In genomic region chr17:84941291-84941868, GRCm38 (mm10) we compare ENCODE assay signal across 19 mouse cellular contexts. TPM values are rescaled to one million over a fixed set of nuclear protein-coding genes. Genes with fewer than 3 reads are reported as not detected.
A peak's percentile ranks its signal among the peaks of the same experiment; 100 is the strongest.
DNase-seq lines count a peak whose midpoint lies in the region; ATAC-seq and TF ChIP-seq lines count a peak whose summit lies in the region.
"Had no signal": no experiment of that assay in that cellular context is flagged by ENCODE, and none has a peak within 500 bp of the region (broad histone marks: within the 10 kb centered on the region; RNA-seq: fewer than 3 reads in every experiment).

No protein-coding gene starts in this region.

- ATAC-seq in liver, postnatal 0 days, result peak; percentile 55
- no peak for ATAC-seq in forebrain, embryonic 14.5 days
- ATAC-seq: CD4-positive, CD25-positive, alpha-beta regulatory T cell, adult 4 months had no signal

- peak; percentile 29 to 65; a peak in 2 of 4 replicates for TF ChIP-seq EP300 in MEL (IDR thresholded peaks at IDR 0.05; ENCODE audit: low read depth in 1 of 2, low read length in 2 of 2)
- peak; percentile 83 for TF ChIP-seq EP300 in liver, postnatal 0 days (IDR thresholded peaks at IDR 0.05; ENCODE audit: low read depth)

- peaks cover 20 to 25% of the 10 kb centered on the region in 2 experiments for H3K4me1 ChIP-seq in MEL (ENCODE audit: control insufficient read depth in 1 of 2, insufficient read depth in 2 of 2, low read length in 2 of 2)
- peaks cover 30% of the 10 kb centered on the region for H3K4me1 ChIP-seq in liver, postnatal 0 days (ENCODE audit: insufficient read depth)
- peaks cover 5% of the 10 kb centered on the region; the same call in 1 of the 2 replicates for H3K4me1 ChIP-seq in limb, embryonic 10.5 days
- no peaks in the 10 kb centered on the region for H3K4me1 ChIP-seq in forebrain, embryonic 14.5 days (ENCODE audit: control insufficient read depth, insufficient read depth, low read length)
- H3K4me1 ChIP-seq: forebrain, embryonic 12.5 days; midbrain, embryonic 12.5 days; neural tube, embryonic 12.5 days had no signal

- H3K4me3 ChIP-seq in MEL (ENCODE audit: control insufficient read depth in 1 of 2, insufficient read depth in 1 of 2, low read depth in 2 of 2, low read length in 2 of 2), result no peak overlapping the region
- H3K4me3 ChIP-seq in liver, postnatal 0 days (ENCODE audit: low read depth, low read length), result no peak overlapping the region
- no peak overlapping the region for H3K4me3 ChIP-seq in limb, embryonic 10.5 days
- H3K4me3 ChIP-seq in left cerebral cortex, adult 2 months, result no peak overlapping the region
- no peak overlapping the region for H3K4me3 ChIP-seq in forebrain, embryonic 14.5 days (ENCODE audit: low read depth, low read length)
- H3K4me3 ChIP-seq: forebrain, embryonic 12.5 days; heart, embryonic 10.5 days; midbrain, embryonic 12.5 days; neural tube, embryonic 12.5 days had no signal

- DNase-seq in heart, adult 11 months, result peak; percentile 55
- DNase-seq in heart, adult 18-20 months, result no peak
- peak; percentile 57 for DNase-seq in MEL (ENCODE audit: low read depth, low spot score)
- peak; percentile 52 for DNase-seq in liver
- DNase-seq in liver, postnatal 0 days, result peak; percentile 18
- no peak for DNase-seq in limb, embryonic 10.5 days (ENCODE audit: low spot score)
- DNase-seq in left cerebral cortex, adult 2 months (ENCODE audit: extremely low spot score in 1 of 2, low spot score in 2 of 2), result no peak
- no peak for DNase-seq in forebrain, embryonic 14.5 days (ENCODE audit: low spot score)
- DNase-seq: adrenal gland, adult 2 months; cerebellum, postnatal 10 days; gastrocnemius, postnatal 36 days; kidney, adult 9 months; kidney, postnatal 25 days; thymus, adult 18-20 months had no signal

- H3K27ac ChIP-seq in MEL (ENCODE audit: control insufficient read depth, low read depth, low read length), result peak overlapping the region; percentile 97
- H3K27ac ChIP-seq in liver, postnatal 0 days (ENCODE audit: low read depth), result peak overlapping the region; percentile 52
- no peak overlapping the region for H3K27ac ChIP-seq in limb, embryonic 10.5 days
- H3K27ac ChIP-seq in left cerebral cortex, adult 2 months, result no peak overlapping the region
- no peak overlapping the region for H3K27ac ChIP-seq in forebrain, embryonic 14.5 days (ENCODE audit: low read depth, low read length)
- H3K27ac ChIP-seq: forebrain, embryonic 12.5 days; heart, embryonic 10.5 days; midbrain, embryonic 12.5 days; neural tube, embryonic 12.5 days had no signal

- peaks cover 0 to 28% of the 10 kb centered on the region in 2 experiments; a peak in 2 of 4 replicates for H3K36me3 ChIP-seq in MEL (ENCODE audit: control insufficient read depth in 1 of 2, insufficient read depth in 2 of 2, low read length in 2 of 2)
- no peaks in the 10 kb centered on the region for H3K36me3 ChIP-seq in liver, postnatal 0 days (replicated peaks; ENCODE audit: insufficient read depth, low read length)
- no peaks in the 10 kb centered on the region for H3K36me3 ChIP-seq in limb, embryonic 10.5 days
- no peaks in the 10 kb centered on the region for H3K36me3 ChIP-seq in forebrain, embryonic 14.5 days (ENCODE audit: control insufficient read depth, insufficient read depth, low read length)
- H3K36me3 ChIP-seq: forebrain, embryonic 12.5 days; heart, embryonic 10.5 days; midbrain, embryonic 12.5 days; neural tube, embryonic 12.5 days had no signal

- no peaks in the 10 kb centered on the region for H3K27me3 ChIP-seq in MEL (ENCODE audit: control insufficient read depth in 1 of 2, insufficient read depth in 2 of 2, low read length in 2 of 2)
- H3K27me3 ChIP-seq in liver, postnatal 0 days (ENCODE audit: insufficient read depth, low read length), result no peaks in the 10 kb centered on the region
- H3K27me3 ChIP-seq in limb, embryonic 10.5 days (ENCODE audit: low read depth, poor library complexity, severe bottlenecking), result no peaks in the 10 kb centered on the region
- no peaks in the 10 kb centered on the region for H3K27me3 ChIP-seq in forebrain, embryonic 14.5 days (replicated peaks; ENCODE audit: control insufficient read depth, insufficient read depth, low read length)
- H3K27me3 ChIP-seq: forebrain, embryonic 12.5 days; midbrain, embryonic 12.5 days; neural tube, embryonic 12.5 days had no signal

- no peak overlapping the region for H3K4me2 ChIP-seq in liver, postnatal 0 days (ENCODE audit: low read depth, low read length)
- H3K4me2 ChIP-seq in forebrain, embryonic 14.5 days (ENCODE audit: low read length), result no peak overlapping the region
- H3K4me2 ChIP-seq: forebrain, embryonic 12.5 days; midbrain, embryonic 12.5 days; neural tube, embryonic 12.5 days had no signal

- no peaks in the 10 kb centered on the region for H3K79me2 ChIP-seq in MEL (ENCODE audit: control insufficient read depth, insufficient read depth, low read length, poor library complexity)

- no peak for TF ChIP-seq RAD21 in MEL (IDR thresholded peaks at IDR 0.05; ENCODE audit: low read depth, low read length)

- TF ChIP-seq POLR2A in MEL (IDR thresholded peaks at IDR 0.05; ENCODE audit: control insufficient read depth in 1 of 2, insufficient read depth in 1 of 2, low read depth in 1 of 2, low read length in 2 of 2, poor library complexity in 1 of 2), result no peak

- TF ChIP-seq CTCF in MEL (IDR thresholded peaks at IDR 0.05 in 2 of 3, conservative IDR thresholded peaks at IDR 0.05 in 1 of 3; ENCODE audit: control insufficient read depth in 1 of 3, insufficient read depth in 1 of 3, low read depth in 2 of 3, low read length in 3 of 3, poor library complexity in 1 of 3, severe bottlenecking in 1 of 3), result no peak
- no peak for TF ChIP-seq CTCF in liver, postnatal 0 days (IDR thresholded peaks at IDR 0.05; ENCODE audit: low read depth)
- TF ChIP-seq CTCF in left cerebral cortex, adult 2 months (IDR thresholded peaks at IDR 0.05), result no peak

- peak overlapping the region; percentile 11 for H3K9ac ChIP-seq in MEL (ENCODE audit: control insufficient read depth, low read depth, low read length, poor library complexity, severe bottlenecking)
- H3K9ac ChIP-seq in liver, postnatal 0 days (replicated peaks), result no peak overlapping the region
- no peak overlapping the region for H3K9ac ChIP-seq in forebrain, embryonic 14.5 days (ENCODE audit: low read length)
- H3K9ac ChIP-seq: forebrain, embryonic 12.5 days; midbrain, embryonic 12.5 days; neural tube, embryonic 12.5 days had no signal

- H3K9me3 ChIP-seq in MEL (replicated peaks; ENCODE audit: insufficient read depth, low read length), result no peaks in the 10 kb centered on the region
- 0 out of 2 replicates have a peak, but pooled peaks cover 2% of the 10 kb centered on the region for H3K9me3 ChIP-seq in liver, postnatal 0 days (ENCODE audit: low read length)
- no peaks in the 10 kb centered on the region for H3K9me3 ChIP-seq in limb, embryonic 10.5 days (replicated peaks)
- H3K9me3 ChIP-seq in forebrain, embryonic 14.5 days (replicated peaks; ENCODE audit: control insufficient read depth, low read length), result 0 out of 2 replicates have a peak, but pooled peaks cover 2% of the 10 kb centered on the region
- H3K9me3 ChIP-seq: forebrain, embryonic 12.5 days; heart, embryonic 10.5 days; midbrain, embryonic 12.5 days; neural tube, embryonic 12.5 days had no signal

- WGBS in liver, postnatal 0 days (ENCODE audit: insufficient replicate concordance), result 68% methylated on average over 13 of the region's 13 CpGs
- WGBS in limb, embryonic 10.5 days, result 89% methylated on average over 13 of the region's 13 CpGs
- WGBS in forebrain, embryonic 14.5 days, result 89% methylated on average over 13 of the region's 13 CpGs

- intact Hi-C loops in left cerebral cortex, adult 2 months (cut with DNase I), result loop anchor here (5.0 kb wide), 1 partner anchor 64 kb away; no protein-coding TSS in a partner anchor

TF ChIP-seq in MEL, 35 proteins besides CTCF, POLR2A, EP300 and RAD21:
- no peak for TF ChIP-seq TBP (IDR thresholded peaks at IDR 0.05; ENCODE audit: low read depth, low read length)
- TF ChIP-seq TCF12 (IDR thresholded peaks at IDR 0.05; ENCODE audit: low read depth, low read length), result peak; percentile 40; the same call in 1 of the 2 replicates
- TF ChIP-seq USF2 (IDR thresholded peaks at IDR 0.05; ENCODE audit: borderline replicate concordance in 1 of 2, insufficient read depth in 1 of 2, low read depth in 1 of 2, low read length in 2 of 2), result no peak
- TF ChIP-seq MEF2A (IDR thresholded peaks at IDR 0.05; ENCODE audit: extremely low read depth, insufficient replicate concordance, low read depth, low read length, poor library complexity, severe bottlenecking), result no peak
- no peak for TF ChIP-seq MAFK (IDR thresholded peaks at IDR 0.05; ENCODE audit: borderline replicate concordance, low read depth, low read length)
- TF ChIP-seq TAL1 (IDR thresholded peaks at IDR 0.05; ENCODE audit: low read length), result peak; percentile 59
- TF ChIP-seq ZMIZ1 (IDR thresholded peaks at IDR 0.05; ENCODE audit: low read depth, low read length), result no peak
- TF ChIP-seq GATA1 (IDR thresholded peaks at IDR 0.05; ENCODE audit: low read depth, low read length), result peak; percentile 59; the same call in 1 of the 2 replicates
- TF ChIP-seq SIN3A (IDR thresholded peaks at IDR 0.05; ENCODE audit: low read length), result no peak
- TF ChIP-seq RCOR1 (IDR thresholded peaks at IDR 0.05; ENCODE audit: low read depth, low read length), result no peak
- no peak for TF ChIP-seq MYC (IDR thresholded peaks at IDR 0.05; ENCODE audit: low read depth, low read length)

RNA-seq across cellular contexts. Expression of gene Ppm1b, which starts 15.2 kb away (rescaled TPM):
- total RNA-seq in heart, adult 18-20 months (2021), result 100 to 1,000 TPM; 123 to 129 TPM
- 45.7 and 48.6 TPM in 2 replicates for total RNA-seq in MEL (2012; rRNA removed)
- polyA plus RNA-seq in MEL (2012; ENCODE audit: insufficient read depth in 1 of 2, insufficient read length in 2 of 2, low read depth in 1 of 2, low replicate concordance in 2 of 2, missing spikeins in 1 of 2), result 10 to 100 TPM in 1 of 2 experiments, not detected in 1; 51.6 TPM
- polyA plus RNA-seq in liver, postnatal 0 days (2015; fragmentation: Nextera tagmentation; extraction: Ambion mirVana), result 41.6 and 46.3 TPM in 2 replicates
- 59.5 and 71.7 TPM in 2 replicates for polyA plus RNA-seq in limb, embryonic 10.5 days (2016; fragmentation: Nextera tagmentation; extraction: Ambion mirVana)
- total RNA-seq in left cerebral cortex, adult 2 months (2021), result 100 to 1,000 TPM; 148 to 163 TPM
- polyA plus RNA-seq in forebrain, embryonic 14.5 days (2014; fragmentation: Nextera tagmentation; extraction: Ambion mirVana), result 73.9 and 79.4 TPM in 2 replicates

Comparison
In these comparisons a context has a peak if more than half of its experiments do, and no peak if none do; other contexts are left out.
1. DNase-seq: peak in heart, adult 11 months (single experiment), MEL (single experiment), liver (single experiment) and liver, postnatal 0 days (single experiment); none in heart, adult 18-20 months (0 of 2), limb, embryonic 10.5 days (single experiment), left cerebral cortex, adult 2 months (0 of 2) and forebrain, embryonic 14.5 days (single experiment).
2. H3K27ac ChIP-seq: peak in MEL (single experiment) and liver, postnatal 0 days (single experiment); none in limb, embryonic 10.5 days (single experiment), left cerebral cortex, adult 2 months (single experiment) and forebrain, embryonic 14.5 days (single experiment).